Mouse (Mus musculus) stomach, postnatal 0 days (tissue): ENCODE measurements around the gene Mlec. TPM values are rescaled to one million over a fixed set of nuclear protein-coding genes. Genes with fewer than 3 reads are reported as not detected.

Source experiments
- ATAC-seq: fragments of 200-750 bp; cut with Nextera tagmentation; 2 replicates; pipeline ENCODE4 v1.8.0; 2017; ENCODE audit not compliant: low FRiP score, low TSS enrichment
- DNase-seq: peaks from one replicate; pipeline ENCODE4 v3.0.0-alpha.2; 2016; ENCODE audit warnings: low spot score
- H3K27ac ChIP-seq: fragments of 300-500 bp; sonication (generic); replicated peaks from 2 replicates; pipeline ENCODE4 v1.5.1; 2014; ENCODE audit warnings: mild to moderate bottlenecking, control low read depth
- H3K27me3 ChIP-seq: fragments of 300-500 bp; sonication (generic); 2 replicates; pipeline ENCODE4 v1.6.1; 2014; ENCODE audit warnings: low read length; ENCODE audit not compliant: control insufficient read depth, insufficient read depth
- H3K36me3 ChIP-seq: fragments of 300-500 bp; sonication (generic); 2 replicates; pipeline ENCODE4 v1.6.1; 2014; ENCODE audit warnings: low read length, mixed read lengths; ENCODE audit not compliant: control insufficient read depth, insufficient read depth
- H3K4me1 ChIP-seq: fragments of 300-500 bp; sonication (generic); replicated peaks from 2 replicates; pipeline ENCODE4 v1.6.1; 2014; ENCODE audit warnings: antibody characterized with exemption; ENCODE audit not compliant: control insufficient read depth, insufficient read depth
- H3K4me2 ChIP-seq: fragments of 300-500 bp; sonication (generic); replicated peaks from 2 replicates; pipeline ENCODE4 v1.6.1; 2014; ENCODE audit warnings: low read depth, mild to moderate bottlenecking, control low read depth, moderate library complexity
- H3K4me3 ChIP-seq: fragments of 300-500 bp; sonication (generic); 2 replicates; pipeline ENCODE4 v1.5.1; 2014; ENCODE audit warnings: low read depth, low read length, control low read depth
- H3K9ac ChIP-seq: fragments of 300-500 bp; sonication (generic); 2 replicates; pipeline ENCODE4 v1.6.1; 2014; ENCODE audit warnings: mild to moderate bottlenecking, low read length, control low read depth, mixed read lengths
- H3K9me3 ChIP-seq: fragments of 300-500 bp; sonication (generic); 2 replicates; pipeline ENCODE4 v1.6.1; 2016; ENCODE audit warnings: low read length; ENCODE audit not compliant: control insufficient read depth
- CTCF ChIP-seq: IDR thresholded peaks from 2 replicates; pipeline ENCODE4 v1.5.1; 2016; ENCODE audit warnings: antibody characterized with exemption, low read depth, mild to moderate bottlenecking, moderate library complexity
- EP300 ChIP-seq: optimal IDR thresholded peaks from 2 replicates; pipeline ENCODE3; 2016; ENCODE audit warnings: antibody characterized with exemption
- WGBS: fragments of 180-500 bp; shearing (Covaris S2); extraction: QIAGEN DNeasy Blood & Tissue Kit; methylation state at CpG from one replicate; pipeline ENCODE4 v1.1.7; 2014; 5-methylcytosine and 5-hydroxymethylcytosine counted together
- polyA plus RNA-seq: library from polyadenylated mRNA; unstranded; fragments of >200 nt; fragmentation: Nextera tagmentation; extraction: Ambion mirVana; gene quantifications from 2 replicates; pipeline ENCODE4 v1.2.1, GENCODE M21; 2015

The Mlec gene
- polyA plus RNA-seq, 1 experiment from 2014 or later, result 30.4 TPM

DNA sequence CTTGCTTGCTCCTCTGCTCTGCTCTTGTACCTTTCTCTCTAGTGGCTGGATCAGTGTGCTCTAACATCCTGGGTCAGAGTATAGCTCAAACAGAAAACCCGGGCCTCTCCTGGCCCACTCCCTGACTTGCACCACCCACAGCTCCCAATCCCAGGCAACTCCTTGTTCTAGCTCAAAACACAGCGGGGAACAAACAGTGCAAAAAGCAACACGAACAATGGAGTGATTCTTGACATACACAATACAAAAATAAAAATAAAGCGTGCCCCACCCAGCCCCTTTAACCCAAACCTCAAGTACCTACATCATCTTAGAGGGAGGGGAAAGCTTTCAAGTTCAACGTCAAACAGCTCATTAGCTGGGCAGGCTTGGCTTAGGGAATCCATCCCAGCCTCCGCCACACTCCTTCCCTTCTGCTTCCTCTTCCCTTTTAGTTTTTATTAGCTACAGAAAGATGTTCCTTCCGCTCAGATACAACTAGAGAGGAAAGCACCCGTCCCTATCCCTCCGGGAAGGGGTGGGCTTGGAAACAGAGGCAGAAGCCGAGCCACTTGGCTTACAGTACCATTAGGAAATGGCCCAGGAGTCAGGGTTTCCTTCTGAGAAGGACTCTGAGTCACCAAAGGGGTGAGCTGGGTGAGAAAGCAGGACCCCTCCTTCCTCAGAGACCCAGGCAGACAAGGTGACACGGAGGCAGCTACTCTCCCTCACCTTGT is 12.6 kb downstream of the Mlec start:
- Histone ChIP-seq H3K4me1 (no peaks in the 10 kb centered on the region), H3K27me3 (no peaks in the 10 kb centered on the region), H3K9ac (no peak overlapping the region), H3K4me3 (no peak overlapping the region), H3K36me3 (peaks cover 22% of the 10 kb centered on the region), H3K27ac (no peak overlapping the region), H3K9me3 (no peaks in the 10 kb centered on the region), H3K4me2 (no peak overlapping the region)
- 70% methylated on average over 11 of the region's 11 CpGs for WGBS
- DNase-seq (no peak), ATAC-seq (no peak)
- TF ChIP-seq EP300 (no peak), CTCF (no peak)

DNA sequence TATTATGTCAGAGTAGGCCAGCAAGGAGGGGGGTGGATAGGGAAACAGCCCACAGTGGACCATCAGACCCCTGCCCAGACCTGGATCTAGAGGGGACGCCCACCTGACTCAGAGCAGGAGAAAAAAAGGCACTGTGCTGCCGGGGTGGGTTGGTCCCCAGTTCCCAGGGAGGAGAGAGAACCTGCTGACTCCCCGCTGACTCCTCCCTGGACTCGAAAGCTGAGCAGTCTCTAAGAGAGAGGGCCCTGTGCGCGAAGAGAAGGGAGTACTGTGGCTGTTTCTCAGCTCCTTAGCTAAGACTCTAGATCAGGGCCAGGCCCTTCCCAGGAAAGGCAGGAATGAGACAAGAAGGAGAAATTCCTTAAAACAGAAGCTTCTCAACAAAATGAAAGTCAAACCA is 13.5 kb downstream of the Mlec start:
- WGBS, result 71% methylated on average over 6 of the region's 6 CpGs
- Histone ChIP-seq H3K4me1 (no peaks in the 10 kb centered on the region), H3K27ac (0 out of 2 replicates have a peak overlapping the region, but pooled peaks have one; percentile 8), H3K36me3 (peaks cover 16% of the 10 kb centered on the region), H3K9ac (no peak overlapping the region), H3K4me2 (no peak overlapping the region), H3K27me3 (no peaks in the 10 kb centered on the region), H3K4me3 (no peak overlapping the region), H3K9me3 (no peaks in the 10 kb centered on the region)
- no peak for DNase-seq
- no peak for ATAC-seq
- no peak for TF ChIP-seq EP300

DNA sequence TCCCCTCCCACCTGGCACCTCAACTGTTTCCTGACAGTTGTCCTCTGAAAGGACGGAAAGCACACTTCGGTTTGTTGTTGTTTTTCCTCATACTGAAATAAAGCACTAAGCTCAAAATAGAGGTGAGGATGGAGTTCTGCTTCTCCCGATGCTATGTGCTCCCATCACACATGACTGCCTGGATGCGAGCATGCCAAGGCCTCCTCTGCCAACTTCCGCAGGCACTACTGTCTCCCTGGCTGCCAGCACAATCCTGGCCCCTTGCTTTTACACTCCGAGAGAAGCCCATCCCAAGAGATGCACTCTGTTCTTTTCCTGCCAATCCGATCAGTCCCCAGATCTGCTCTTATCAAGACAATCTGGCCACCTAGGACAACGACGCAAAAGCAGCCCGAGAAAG is 14.4 kb downstream of the Mlec start:
- no peaks in the 10 kb centered on the region for H3K4me1 ChIP-seq
- WGBS, result 76% methylated on average over 10 of the region's 10 CpGs
- H3K36me3 ChIP-seq, result peaks cover 13% of the 10 kb centered on the region; the same call in 1 of the 2 replicates
- DNase-seq, result no peak
- no peak overlapping the region for H3K9ac ChIP-seq
- H3K27ac ChIP-seq, result no peak overlapping the region
- no peaks in the 10 kb centered on the region for H3K27me3 ChIP-seq
- H3K9me3 ChIP-seq, result no peaks in the 10 kb centered on the region
- no peak overlapping the region for H3K4me2 ChIP-seq
- TF ChIP-seq EP300 (no peak), CTCF (no peak)
- H3K4me3 ChIP-seq, result no peak overlapping the region
- ATAC-seq, result no peak

DNA sequence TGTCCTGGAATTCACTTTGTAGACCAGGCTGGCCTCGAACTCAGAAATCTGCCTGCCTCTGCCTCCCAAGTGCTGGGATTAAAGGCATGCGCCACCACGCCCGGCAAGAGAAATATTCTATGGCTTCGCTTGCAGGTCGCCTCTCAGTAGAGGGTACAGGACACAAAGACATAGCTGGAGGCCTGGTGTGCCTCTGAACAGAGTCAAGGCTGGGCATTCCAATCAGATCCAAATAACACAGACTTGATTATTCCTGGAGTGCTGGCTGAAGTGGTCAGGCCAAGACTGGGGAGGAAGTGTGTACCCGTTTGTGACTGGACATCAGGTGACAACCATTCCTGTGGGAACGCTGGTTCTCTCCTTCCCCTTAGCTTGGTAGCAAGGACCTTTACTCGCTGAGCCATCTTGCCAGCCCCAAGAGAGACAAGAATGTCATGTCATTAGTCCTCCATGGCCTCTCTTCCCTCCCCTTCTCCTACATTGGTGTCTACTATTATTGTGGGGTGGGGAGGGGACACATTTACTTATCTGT is 15.7 kb downstream of the Mlec start:
- 91% methylated on average over 9 of the region's 9 CpGs for WGBS
- Histone ChIP-seq H3K9ac (no peak overlapping the region), H3K4me1 (no peaks in the 10 kb centered on the region), H3K4me3 (no peak overlapping the region), H3K4me2 (no peak overlapping the region), H3K27ac (no peak overlapping the region), H3K9me3 (no peaks in the 10 kb centered on the region), H3K36me3 (peaks cover under 1% of the 10 kb centered on the region; the same call in 1 of the 2 replicates), H3K27me3 (no peaks in the 10 kb centered on the region)
- ATAC-seq (no peak), DNase-seq (no peak)
- TF ChIP-seq EP300 (no peak), CTCF (no peak)

DNA sequence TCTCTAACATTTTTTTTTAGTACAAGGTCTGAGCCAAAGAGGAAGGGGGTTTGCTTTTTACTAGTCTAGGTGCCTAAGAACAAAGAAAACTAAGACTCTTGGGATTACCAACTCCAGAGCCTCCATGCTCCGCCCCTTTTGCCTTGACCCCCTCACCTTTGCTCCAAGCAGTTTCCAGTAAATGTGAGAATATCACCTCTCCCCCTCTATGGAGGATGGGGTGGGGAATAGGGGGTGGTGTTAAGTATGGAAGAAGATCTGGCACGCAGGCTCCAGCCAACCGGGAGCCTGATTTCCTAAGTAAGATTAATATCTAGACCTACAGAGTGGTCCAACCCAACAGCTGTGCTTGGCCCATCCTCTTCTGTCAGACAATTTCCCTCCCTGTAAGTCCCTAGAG is 17.3 kb downstream of the Mlec start:
- H3K4me1 ChIP-seq, result no peaks in the 10 kb centered on the region
- H3K27me3 ChIP-seq, result no peaks in the 10 kb centered on the region
- no peak overlapping the region for H3K4me3 ChIP-seq
- no peaks in the 10 kb centered on the region for H3K9me3 ChIP-seq
- H3K9ac ChIP-seq, result no peak overlapping the region
- no peak overlapping the region for H3K27ac ChIP-seq
- TF ChIP-seq CTCF (no peak), EP300 (no peak)
- WGBS, result 41% methylated on average over 3 of the region's 3 CpGs
- no peak for ATAC-seq
- no peak overlapping the region for H3K4me2 ChIP-seq
- no peaks in the 10 kb centered on the region for H3K36me3 ChIP-seq
- no peak for DNase-seq

DNA sequence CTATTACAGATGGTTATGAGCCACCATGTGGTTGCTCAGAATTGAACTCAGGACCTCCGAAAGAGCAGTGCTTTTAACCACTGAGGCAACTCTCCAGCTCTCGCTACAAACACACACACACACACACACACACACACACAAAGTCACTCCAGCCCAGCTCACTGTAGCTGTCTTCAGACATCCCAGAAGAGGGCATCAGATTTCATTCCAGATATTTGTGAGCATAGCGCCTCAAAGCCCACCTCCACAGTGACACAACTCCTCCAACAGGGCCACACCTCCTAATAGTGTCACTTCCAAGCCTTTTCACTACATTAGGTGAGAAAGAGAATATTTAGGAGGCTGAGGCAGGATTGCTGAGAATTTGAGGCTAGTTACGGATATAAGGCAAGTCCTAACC is 18.9 kb downstream of the Mlec start:
- Histone ChIP-seq H3K9ac (no peak overlapping the region), H3K4me2 (no peak overlapping the region), H3K36me3 (no peaks in the 10 kb centered on the region), H3K9me3 (no peaks in the 10 kb centered on the region), H3K4me1 (no peaks in the 10 kb centered on the region), H3K4me3 (no peak overlapping the region), H3K27me3 (no peaks in the 10 kb centered on the region), H3K27ac (no peak overlapping the region)
- TF ChIP-seq EP300, result no peak
- peak; percentile 15; the same call in 1 of the 2 replicates for TF ChIP-seq CTCF
- 59% methylated on average over 4 of the region's 4 CpGs for WGBS
- ATAC-seq, result no peak
- DNase-seq, result no peak
